Mouse (Mus musculus) layer of hippocampus, adult 6 months (tissue): ENCODE measurements around the gene Stard10. TPM values are rescaled to one million over a fixed set of nuclear protein-coding genes. Genes with fewer than 3 reads are reported as not detected.

Experiments
- long read RNA-seq, 2 experiments: library from polyadenylated mRNA; unstranded; transcript quantifications; one replicate each; pipeline ENCODE4 v2.0.0; 2019 to 2020
- polyA plus RNA-seq: library from polyadenylated mRNA; unstranded; fragments of <200 nt; fragmentation: Nextera tagmentation; gene quantifications from 2 replicates; pipeline ENCODE4 v1.2.3, GENCODE M21; 2021

The Stard10 gene
- 9.1 and 10.4 TPM in 2 replicates for polyA plus RNA-seq
- long read RNA-seq, experiment 1, transcript Stard10-201 (7 exons, 1,400 nt) = major isoform, 8 of 15 reads
- long read RNA-seq, experiment 1, partial matches to known transcripts = 4 of 15 reads
- long read RNA-seq, experiment 1, other reads (novel, unspliced or antisense) = 2 of 15 reads
- long read RNA-seq, experiment 2, transcript Stard10-201 (7 exons, 1,400 nt) = major isoform, 13 of 25 reads
- long read RNA-seq, experiment 2, partial matches to known transcripts = 7 of 25 reads
- long read RNA-seq, experiment 2, other reads (novel, unspliced or antisense) = 3 of 25 reads

GRCm38 (mm10) chr7:101317014-101317413 lies at the start of gene Stard10:
Gene Stard10, plus strand, starts transcription at chr7:101317086.

GRCm38 (mm10) chr7:101301881-101302456 lies 14.9 kb upstream of the Stard10 start, which contains the start of gene Atg16l2:
Gene Atg16l2, minus strand, starts transcription at chr7:101302251.

GRCm38 (mm10) chr7:101347767-101348270 lies 30.9 kb downstream of the Stard10 start, which contains the start of gene Arap1:
Gene Arap1, plus strand, starts transcription at chr7:101348067.

Other genes starting within 250 kb of the Stard10 start
- gene Fchsd2, start 224.2 kb upstream of the Stard10 start, polyA plus RNA-seq = 5.9 and 6.4 TPM in 2 replicates
- gene Atg16l2, start 14.8 kb upstream of the Stard10 start, polyA plus RNA-seq = 6.6 and 13.2 TPM in 2 replicates
- gene Arap1, start 31.0 kb downstream of the Stard10 start, polyA plus RNA-seq = 7.5 and 7.8 TPM in 2 replicates
- gene Gm45837, start 93.8 kb downstream of the Stard10 start, polyA plus RNA-seq = 1.5 TPM in 1 of 2 replicates, not detected in the other
- 127 and 129 TPM in 2 replicates for gene Pde2a, start 104.6 kb downstream of the Stard10 start, polyA plus RNA-seq